Mouse (Mus musculus): ENCODE measurements around the gene Gm26620.

- TF ChIP-seq CTCF (IDR thresholded peaks at IDR 0.05; ENCODE audit: low read depth) = no peak
- TF ChIP-seq EP300 (optimal IDR thresholded peaks at IDR 0.05) = no peak
Observed at GRCm38 (mm10) chr1:170876906-170877305, 8.0 kb upstream of the Gm26620 start.
